Mouse (Mus musculus) left cerebral cortex, adult 2 months (tissue): ENCODE measurements around the gene Mn1. TPM values are rescaled to one million over a fixed set of nuclear protein-coding genes. Genes with fewer than 3 reads are reported as not detected.
A peak's percentile ranks its signal among the peaks of the same experiment; 100 is the strongest.

Source experiments
- DNase-seq, 2 experiments: peaks; one replicate each; pipeline ENCODE4 v3.0.0; 2021 to 2022; ENCODE audit warnings: low spot score in 2 of 2, mixed read lengths in 1 of 2; ENCODE audit errors: extremely low spot score in 1 of 2
- H3K27ac ChIP-seq: fragments of 200-600 bp; 2 replicates; pipeline ENCODE4 v1.8.1; 2022
- H3K4me3 ChIP-seq: fragments of 200-600 bp; 2 replicates; pipeline ENCODE4 v1.8.1; 2022
- CTCF ChIP-seq: fragments of 200-600 bp; IDR thresholded peaks from 2 replicates; pipeline ENCODE4 v1.8.1; 2022; ENCODE audit warnings: antibody characterized with exemption, mild to moderate bottlenecking, moderate library complexity
- intact Hi-C: fragments of 180-260 bp; cut with DNase I; formaldehyde crosslinking; loops from one replicate; pipeline ENCODE4 v1.15.1; 2025
- total RNA-seq, 2 experiments: library from RNA; stranded (reverse); gene quantifications; 2 replicates each; pipeline ENCODE4 v1.2.3; 2021

Gene Mn1
- total RNA-seq, 2 experiments from 2014 or later, result 61.9 to 76.6 TPM

DNA sequence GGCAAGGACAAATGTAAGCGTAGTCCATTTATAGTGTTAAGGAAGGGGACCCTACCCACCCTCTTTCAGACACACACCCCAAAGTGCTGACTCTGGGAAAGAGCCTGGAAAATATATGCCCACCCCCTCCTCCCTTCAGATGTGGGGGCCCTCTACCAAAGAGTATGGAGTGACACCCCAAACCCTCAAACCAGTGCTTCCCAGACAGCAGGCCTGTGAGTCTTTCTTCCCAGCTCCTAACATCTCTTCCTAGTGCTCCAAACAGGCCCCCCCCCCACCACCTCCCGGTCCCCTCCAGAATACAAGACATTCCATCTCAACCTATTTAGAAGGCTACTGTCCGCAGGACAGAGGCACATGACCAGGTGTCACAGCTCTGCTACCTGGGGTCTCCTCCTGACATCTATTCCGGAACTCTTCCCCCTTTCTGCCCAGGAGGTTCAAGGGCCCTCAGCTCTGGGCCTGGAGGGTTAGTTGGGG is 2.4 kb upstream of the Mn1 start:
- no peak for DNase-seq
- no peak overlapping the region for H3K27ac ChIP-seq
- no peak for TF ChIP-seq CTCF
- intact Hi-C loops, result loop anchor here (1.0 to 10.0 kb wide), 5 partner anchors 267 to 795 kb away; no protein-coding TSS in a partner anchor
- no peak overlapping the region for H3K4me3 ChIP-seq

GRCm38 (mm10) chr5:111415575-111415974 is 1.6 kb upstream of the Mn1 start:
- TF ChIP-seq CTCF, result no peak
- Histone ChIP-seq H3K27ac (no peak overlapping the region), H3K4me3 (no peak overlapping the region)
- no peak for DNase-seq
- intact Hi-C loops, result loop anchor here (5.0 to 10.0 kb wide), 2 partner anchors 337 to 769 kb away; no protein-coding TSS in a partner anchor

DNA sequence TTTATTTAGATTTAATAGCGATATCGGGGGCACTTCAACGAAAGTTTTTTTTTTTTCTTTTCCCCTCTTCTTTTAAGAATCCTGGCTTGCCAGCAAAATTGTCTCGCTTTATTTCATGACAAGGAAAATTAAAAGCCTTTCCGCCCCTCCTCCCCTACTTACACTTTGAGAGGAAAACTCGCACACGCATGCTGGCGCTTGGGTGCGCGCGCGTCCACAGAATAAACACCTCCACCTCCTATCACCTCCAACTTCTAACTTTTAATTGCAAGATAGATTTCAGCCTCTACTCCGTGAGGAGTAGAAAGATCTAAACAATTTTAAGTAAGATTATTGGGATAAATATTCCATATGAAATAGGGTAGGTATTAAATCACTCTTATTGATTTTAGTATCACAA is 1.1 kb upstream of the Mn1 start:
- intact Hi-C loops, result loop anchor here (1.0 to 10.0 kb wide), 4 partner anchors 57 to 769 kb away; no protein-coding TSS in a partner anchor
- peak; percentile 2; the same call in 1 of the 2 replicates for TF ChIP-seq CTCF
- DNase-seq, result no peak
- Histone ChIP-seq H3K27ac (no peak overlapping the region), H3K4me3 (peak overlapping the region; percentile 89)

- Histone ChIP-seq H3K4me3 (peak overlapping the region; percentile 89), H3K27ac (peak overlapping the region; percentile 90)
- intact Hi-C loops, result loop anchor here (2.0 to 10.0 kb wide), 3 partner anchors 55 to 767 kb away; no protein-coding TSS in a partner anchor
- DNase-seq, result peak in 1 of 2 experiments; percentile 43
- TF ChIP-seq CTCF, result no peak
Observed at GRCm38 (mm10) chr5:111417378-111418131, 393 bp downstream of the Mn1 start.

DNA sequence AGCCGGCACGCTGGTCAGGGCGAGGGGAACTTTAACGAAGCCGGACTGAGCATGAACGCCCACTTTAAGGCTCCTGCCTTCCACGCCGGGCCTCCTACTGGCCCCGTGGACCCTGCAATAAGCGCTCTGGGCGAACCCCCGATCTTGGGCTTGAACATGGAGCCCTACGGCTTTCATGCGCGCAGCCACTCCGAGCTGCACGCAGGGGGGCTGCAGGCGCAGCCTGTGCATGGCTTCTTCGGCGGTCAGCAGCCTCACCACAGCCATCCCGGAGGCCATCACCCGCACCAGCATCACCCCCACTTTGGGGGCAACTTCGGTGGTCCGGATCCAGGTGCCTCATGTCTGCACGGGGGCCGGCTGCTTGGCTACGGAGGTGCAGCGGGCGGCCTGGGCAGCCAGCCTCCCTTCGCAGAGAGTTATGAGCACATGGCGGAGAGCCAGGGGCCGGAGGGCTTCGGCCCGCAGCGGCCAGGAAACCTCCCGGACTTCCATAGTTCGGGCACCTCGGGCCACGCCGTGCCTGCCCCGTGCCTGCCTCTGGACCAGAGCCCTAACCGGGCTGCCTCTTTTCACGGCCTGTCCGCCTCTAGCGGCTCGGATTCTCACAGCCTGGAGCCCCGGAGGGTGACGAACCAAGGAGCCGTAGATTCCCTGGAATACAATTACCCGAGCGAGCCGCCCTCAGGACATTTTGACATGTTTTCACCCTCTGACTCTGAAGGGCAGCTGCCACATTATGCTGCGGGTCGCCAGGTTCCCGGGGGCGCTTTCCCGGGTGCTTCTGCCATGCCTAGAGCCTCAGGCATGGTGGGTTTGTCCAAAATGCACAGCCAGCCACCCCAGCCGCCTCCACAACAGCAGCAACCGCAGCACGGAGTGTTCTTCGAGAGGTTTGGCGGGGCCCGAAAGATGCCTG is 1.3 kb downstream of the Mn1 start:
- no peak for TF ChIP-seq CTCF
- Histone ChIP-seq H3K4me3 (peak overlapping the region; percentile 89), H3K27ac (peak overlapping the region; percentile 90)
- DNase-seq, result peak in 1 of 2 experiments; percentile 30
- intact Hi-C loops, result loop anchor here (5.0 to 10.0 kb wide), 2 partner anchors 334 to 766 kb away; no protein-coding TSS in a partner anchor

DNA sequence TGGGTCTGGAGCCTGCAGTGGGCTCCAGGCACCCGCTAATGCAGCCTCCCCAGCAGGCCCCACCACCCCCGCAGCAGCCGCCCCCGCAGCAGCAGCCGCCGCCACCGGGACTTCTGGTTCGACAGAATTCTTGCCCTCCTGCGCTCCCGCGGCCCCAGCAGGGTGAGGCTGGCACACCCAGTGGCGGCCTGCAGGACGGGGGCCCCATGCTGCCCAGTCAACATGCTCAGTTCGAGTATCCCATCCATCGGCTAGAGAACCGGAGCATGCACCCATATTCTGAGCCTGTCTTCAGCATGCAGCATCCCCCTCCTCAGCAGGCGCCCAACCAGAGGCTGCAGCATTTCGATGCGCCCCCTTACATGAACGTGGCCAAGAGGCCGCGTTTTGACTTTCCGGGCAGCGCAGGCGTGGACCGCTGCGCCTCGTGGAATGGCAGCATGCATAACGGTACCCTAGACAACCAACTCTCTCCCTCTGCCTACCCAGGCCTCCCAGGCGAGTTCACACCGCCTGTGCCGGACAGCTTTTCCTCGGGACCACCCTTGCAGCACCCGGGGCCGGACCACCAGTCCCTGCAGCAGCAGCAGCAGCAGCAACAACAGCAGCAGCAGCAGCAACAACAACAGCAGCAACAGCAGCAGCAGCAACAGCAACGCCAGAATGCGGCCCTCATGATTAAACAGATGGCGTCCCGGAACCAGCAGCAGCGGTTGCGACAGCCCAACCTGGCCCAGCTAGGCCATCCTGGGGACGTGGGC is 2.1 kb downstream of the Mn1 start:
- H3K4me3 ChIP-seq, result peak overlapping the region; percentile 89
- DNase-seq, result peak in 1 of 2 experiments; percentile 45
- TF ChIP-seq CTCF, result no peak
- intact Hi-C loops, result loop anchor here (5.0 to 10.0 kb wide), 2 partner anchors 333 to 766 kb away; no protein-coding TSS in a partner anchor
- H3K27ac ChIP-seq, result peak overlapping the region; percentile 90

GRCm38 (mm10) chr5:111420011-111420691 is 3.0 kb downstream of the Mn1 start:
- Histone ChIP-seq H3K27ac (peak overlapping the region; percentile 90), H3K4me3 (peak overlapping the region; percentile 89)
- intact Hi-C loops, result no loop called here
- no peak for TF ChIP-seq CTCF
- DNase-seq, result peak in 1 of 2 experiments; percentile 38

DNA sequence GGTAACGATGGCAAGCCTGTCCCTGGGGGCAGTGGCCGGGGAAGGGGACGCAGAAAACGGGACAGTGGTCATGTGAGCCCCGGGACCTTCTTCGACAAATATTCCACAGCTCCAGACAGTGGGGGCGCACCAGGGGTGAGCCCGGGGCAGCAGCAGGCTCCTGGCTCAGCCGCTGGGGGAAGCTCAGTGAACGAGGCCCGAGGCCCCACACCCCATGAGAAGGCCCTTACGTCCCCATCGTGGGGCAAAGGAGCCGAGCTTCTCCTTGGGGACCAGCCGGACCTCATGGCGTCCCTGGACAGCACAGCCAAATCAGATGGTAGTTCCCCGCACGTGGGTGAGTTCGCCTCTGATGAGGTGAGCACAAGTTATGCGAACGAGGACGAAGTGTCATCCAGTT is 3.7 kb downstream of the Mn1 start:
- DNase-seq, result no peak
- intact Hi-C loops, result no loop called here
- no peak for TF ChIP-seq CTCF
- peak overlapping the region; percentile 89 for H3K4me3 ChIP-seq
- peak overlapping the region; percentile 90 for H3K27ac ChIP-seq

DNA sequence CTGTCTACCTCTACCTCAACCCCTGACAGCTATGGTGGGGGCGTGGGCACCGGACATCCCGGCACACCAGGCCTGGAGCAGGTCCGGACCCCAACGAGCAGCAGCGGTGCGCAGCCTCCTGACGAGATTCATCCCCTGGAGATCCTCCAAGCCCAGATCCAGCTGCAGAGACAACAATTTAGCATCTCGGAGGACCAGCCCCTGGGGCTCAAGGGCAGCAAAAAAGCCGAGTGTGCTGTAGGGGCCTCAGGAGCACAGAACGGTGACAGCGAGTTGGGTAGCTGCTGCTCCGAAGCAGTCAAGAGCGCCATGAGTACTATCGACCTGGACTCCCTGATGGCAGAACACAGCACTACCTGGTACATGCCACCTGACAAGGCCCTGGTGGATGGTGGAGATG is 4.3 kb downstream of the Mn1 start:
- intact Hi-C loops, result no loop called here
- peak overlapping the region; percentile 90 for H3K27ac ChIP-seq
- peak overlapping the region; percentile 89 for H3K4me3 ChIP-seq
- TF ChIP-seq CTCF, result no peak
- DNase-seq, result no peak

GRCm38 (mm10) chr5:111422058-111422800 is 5.1 kb downstream of the Mn1 start:
- DNase-seq, result no peak
- intact Hi-C loops, result loop anchor here (2.0 kb wide), 1 partner anchor 93 kb away; no protein-coding TSS in a partner anchor
- Histone ChIP-seq H3K4me3 (peak overlapping the region; percentile 89), H3K27ac (peak overlapping the region; percentile 90)
- TF ChIP-seq CTCF, result no peak
